Mouse (Mus musculus) hindbrain, embryonic 14.5 days (tissue): Measurements from ENCODE around the gene Polg2. TPM values are rescaled to one million over a fixed set of nuclear protein-coding genes. Genes with fewer than 3 reads are reported as not detected.

ENCODE experiments used
- ATAC-seq: fragments of 200-750 bp; cut with Nextera tagmentation; 2 replicates; pipeline ENCODE4 v1.8.0; 2017; ENCODE audit warnings: moderate number of reproducible peaks, mild to moderate bottlenecking, moderate TSS enrichment, moderate library complexity; ENCODE audit not compliant: low FRiP score
- DNase-seq: peaks from one replicate; pipeline ENCODE4 v3.0.0-alpha.2; 2015; ENCODE audit warnings: low spot score
- H3K27ac ChIP-seq: fragments of 300-500 bp; sonication (generic); 2 replicates; pipeline ENCODE4 v1.5.1; 2014; ENCODE audit warnings: mild to moderate bottlenecking, moderate library complexity
- H3K27me3 ChIP-seq: fragments of 300-500 bp; sonication (generic); 2 replicates; pipeline ENCODE4 v1.6.1; 2014; ENCODE audit warnings: mild to moderate bottlenecking, low read length, mixed read lengths; ENCODE audit not compliant: control insufficient read depth, insufficient read depth
- H3K36me3 ChIP-seq: fragments of 300-500 bp; sonication (generic); replicated peaks from 2 replicates; pipeline ENCODE4 v1.6.1; 2014; ENCODE audit not compliant: control insufficient read depth, insufficient read depth
- H3K4me1 ChIP-seq: fragments of 300-500 bp; sonication (generic); replicated peaks from 2 replicates; pipeline ENCODE4 v1.6.1; 2014; ENCODE audit warnings: antibody characterized with exemption, low read length, mixed read lengths; ENCODE audit not compliant: control insufficient read depth, insufficient read depth
- H3K4me2 ChIP-seq: fragments of 300-500 bp; sonication (generic); replicated peaks from 2 replicates; pipeline ENCODE4 v1.6.1; 2014; ENCODE audit warnings: mild to moderate bottlenecking, moderate library complexity
- H3K4me3 ChIP-seq: fragments of 300-500 bp; sonication (generic); replicated peaks from 2 replicates; pipeline ENCODE4 v1.5.1; 2014; ENCODE audit warnings: mild to moderate bottlenecking, low read length
- H3K9ac ChIP-seq: fragments of 300-500 bp; sonication (generic); 2 replicates; pipeline ENCODE4 v1.6.1; 2014
- H3K9me3 ChIP-seq: fragments of 300-500 bp; sonication (generic); 2 replicates; pipeline ENCODE4 v1.6.1; 2016; ENCODE audit warnings: low read length; ENCODE audit not compliant: control insufficient read depth
- WGBS: fragments of 180-500 bp; shearing (Covaris S2); extraction: QIAGEN DNeasy Blood & Tissue Kit; methylation state at CpG from one replicate; pipeline ENCODE4 v1.1.7; 2014; 5-methylcytosine and 5-hydroxymethylcytosine counted together
- polyA plus RNA-seq: library from polyadenylated mRNA; unstranded; fragments of >200 nt; fragmentation: Nextera tagmentation; extraction: Ambion mirVana; gene quantifications from 2 replicates; pipeline ENCODE4 v1.2.1, GENCODE M21; 2014

Polg2 gene
- polyA plus RNA-seq, 1 experiment from 2014 or later, result 9.7 TPM

DNA sequence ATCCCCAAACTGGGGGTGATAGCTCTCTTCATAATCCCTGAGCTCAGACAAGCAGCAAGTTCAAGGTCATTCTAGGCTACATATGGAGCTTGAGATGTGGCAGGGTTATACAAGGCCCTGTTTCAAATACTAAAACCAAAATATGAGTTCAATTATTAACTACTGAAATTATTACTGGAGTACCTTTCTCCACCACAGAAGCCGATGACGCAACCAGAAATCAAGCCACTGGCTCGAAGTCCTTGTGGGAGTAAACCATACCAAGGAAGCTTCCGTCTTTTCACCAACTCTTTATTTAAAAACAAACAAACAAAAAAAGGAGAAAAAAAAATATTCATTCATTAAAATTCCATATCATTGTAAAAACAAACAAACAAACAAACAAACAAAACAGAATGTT, 2.4 kb downstream of the Polg2 start:
- no peaks in the 10 kb centered on the region for H3K27me3 ChIP-seq
- peaks cover 69% of the 10 kb centered on the region for H3K36me3 ChIP-seq

GRCm38 (mm10) chr11:106773061-106773460, 6.3 kb downstream of the Polg2 start:
- Histone ChIP-seq H3K4me2 (no peak overlapping the region), H3K27me3 (no peaks in the 10 kb centered on the region), H3K4me1 (no peaks in the 10 kb centered on the region), H3K9ac (no peak overlapping the region), H3K4me3 (no peak overlapping the region), H3K9me3 (no peaks in the 10 kb centered on the region), H3K36me3 (peaks cover 79% of the 10 kb centered on the region), H3K27ac (no peak overlapping the region)
- no peak for ATAC-seq
- no peak for DNase-seq
- WGBS, result 92% methylated on average over 9 of the region's 9 CpGs

More for the DNA sequence above, 2.4 kb downstream of the Polg2 start:
- Histone ChIP-seq H3K9me3 (no peaks in the 10 kb centered on the region), H3K27ac (no peak overlapping the region), H3K4me2 (no peak overlapping the region), H3K4me1 (peaks cover 6% of the 10 kb centered on the region; the same call in 1 of the 2 replicates), H3K4me3 (no peak overlapping the region), H3K9ac (no peak overlapping the region)
- WGBS, result 96% methylated on average over 4 of the region's 4 CpGs
- ATAC-seq, result no peak
- no peak for DNase-seq

- no peaks in the 10 kb centered on the region for H3K27me3 ChIP-seq
- 98% methylated on average over 9 of the region's 9 CpGs for WGBS
- DNase-seq, result no peak
- no peak overlapping the region for H3K27ac ChIP-seq
- 0 out of 2 replicates have a peak, but pooled peaks cover 5% of the 10 kb centered on the region for H3K9me3 ChIP-seq
- H3K4me3 ChIP-seq, result no peak overlapping the region
- H3K9ac ChIP-seq, result no peak overlapping the region
- peaks cover 88% of the 10 kb centered on the region for H3K36me3 ChIP-seq
- ATAC-seq, result no peak
- H3K4me2 ChIP-seq, result no peak overlapping the region
- H3K4me1 ChIP-seq, result no peaks in the 10 kb centered on the region
These were observed 9.0 kb downstream of the Polg2 start for GRCm38 (mm10) chr11:106770195-106770974.

- H3K9me3 ChIP-seq, result 0 out of 2 replicates have a peak, but pooled peaks cover 5% of the 10 kb centered on the region
- no peak overlapping the region for H3K4me3 ChIP-seq
- peaks cover 59% of the 10 kb centered on the region for H3K36me3 ChIP-seq
These were observed 11.8 kb downstream of the Polg2 start for GRCm38 (mm10) chr11:106767516-106767915.

DNA sequence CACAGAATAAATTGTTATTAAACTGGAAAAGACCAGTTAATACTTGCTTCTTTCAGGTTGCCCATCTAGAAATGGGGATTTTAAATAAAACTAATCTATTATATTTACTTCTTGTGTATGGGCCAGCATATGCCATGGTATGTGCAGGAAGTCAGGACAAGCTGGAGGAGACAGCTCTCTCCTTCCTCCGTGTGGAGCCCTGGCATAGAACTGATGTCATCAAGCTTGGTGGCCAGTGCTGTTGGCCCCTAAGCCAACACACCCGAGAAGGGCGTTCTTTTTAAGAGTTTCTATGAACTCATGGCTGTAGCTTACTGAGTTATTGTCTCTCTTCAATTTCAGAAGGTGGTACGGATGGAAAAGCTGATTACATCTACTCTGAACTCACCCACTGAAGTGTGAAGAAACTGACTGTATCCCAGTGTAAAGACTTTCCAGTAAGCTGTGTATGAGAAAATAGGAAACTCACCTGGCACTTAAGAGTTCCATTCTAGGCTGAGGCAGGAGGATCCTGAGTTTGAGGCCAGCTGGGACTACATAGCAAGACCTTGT, 12.7 kb downstream of the Polg2 start:
- 0 out of 2 replicates have a peak, but pooled peaks cover 3% of the 10 kb centered on the region for H3K4me1 ChIP-seq
- ATAC-seq (no peak), DNase-seq (no peak)
- no peak overlapping the region for H3K4me3 ChIP-seq
- no peaks in the 10 kb centered on the region for H3K27me3 ChIP-seq
- H3K9ac ChIP-seq, result no peak overlapping the region
- H3K4me2 ChIP-seq, result no peak overlapping the region
- peaks cover 54% of the 10 kb centered on the region for H3K36me3 ChIP-seq
- no peak overlapping the region for H3K27ac ChIP-seq
- WGBS, result 92% methylated on average over 4 of the region's 4 CpGs
- H3K9me3 ChIP-seq, result 0 out of 2 replicates have a peak, but pooled peaks cover 5% of the 10 kb centered on the region

More at GRCm38 (mm10) chr11:106767516-106767915, 11.8 kb downstream of the Polg2 start:
- no peak overlapping the region for H3K4me2 ChIP-seq
- DNase-seq (no peak), ATAC-seq (no peak)
- no peak overlapping the region for H3K27ac ChIP-seq
- H3K4me1 ChIP-seq, result 0 out of 2 replicates have a peak, but pooled peaks cover 3% of the 10 kb centered on the region
- 96% methylated on average over 4 of the region's 4 CpGs for WGBS
- H3K9ac ChIP-seq, result no peak overlapping the region
- no peaks in the 10 kb centered on the region for H3K27me3 ChIP-seq

DNA sequence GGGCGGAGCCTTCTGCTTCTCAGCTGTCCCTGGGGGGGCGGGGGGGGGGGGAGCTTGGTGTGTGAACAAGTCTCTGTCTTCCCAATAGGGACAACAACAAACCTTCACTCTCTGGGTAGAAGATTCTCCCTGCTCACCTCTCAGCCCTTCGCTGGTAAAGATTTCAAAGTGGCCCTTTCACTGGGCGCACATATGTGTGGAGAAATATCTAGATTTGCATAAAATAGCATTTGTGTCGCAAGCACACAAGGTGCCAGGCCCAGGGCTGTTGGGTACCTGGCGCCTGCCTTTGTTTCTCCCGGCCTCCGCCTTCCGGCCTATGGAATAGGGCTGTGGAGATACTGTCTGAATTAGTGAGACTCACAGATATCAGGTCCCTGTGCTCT, 16.5 kb downstream of the Polg2 start:
- Histone ChIP-seq H3K4me2 (no peak overlapping the region), H3K4me1 (0 out of 2 replicates have a peak, but pooled peaks cover 3% of the 10 kb centered on the region), H3K9ac (no peak overlapping the region), H3K36me3 (peaks cover 17% of the 10 kb centered on the region), H3K4me3 (no peak overlapping the region), H3K9me3 (0 out of 2 replicates have a peak, but pooled peaks cover 4% of the 10 kb centered on the region), H3K27ac (no peak overlapping the region), H3K27me3 (no peaks in the 10 kb centered on the region)
- 76% methylated on average over 9 of the region's 9 CpGs for WGBS
- ATAC-seq, result no peak
- DNase-seq, result no peak

GRCm38 (mm10) chr11:106762139-106762799, 17.1 kb downstream of the Polg2 start:
- DNase-seq (no peak), ATAC-seq (no peak)
- no peak overlapping the region for H3K9ac ChIP-seq
- H3K36me3 ChIP-seq, result peaks cover 12% of the 10 kb centered on the region
- H3K4me2 ChIP-seq, result no peak overlapping the region
- H3K27me3 ChIP-seq, result no peaks in the 10 kb centered on the region
- 0 out of 2 replicates have a peak, but pooled peaks cover 3% of the 10 kb centered on the region for H3K4me1 ChIP-seq
- no peak overlapping the region for H3K27ac ChIP-seq
- no peaks in the 10 kb centered on the region for H3K9me3 ChIP-seq
- 48% methylated on average over 5 of the region's 5 CpGs for WGBS
- no peak overlapping the region for H3K4me3 ChIP-seq

DNA sequence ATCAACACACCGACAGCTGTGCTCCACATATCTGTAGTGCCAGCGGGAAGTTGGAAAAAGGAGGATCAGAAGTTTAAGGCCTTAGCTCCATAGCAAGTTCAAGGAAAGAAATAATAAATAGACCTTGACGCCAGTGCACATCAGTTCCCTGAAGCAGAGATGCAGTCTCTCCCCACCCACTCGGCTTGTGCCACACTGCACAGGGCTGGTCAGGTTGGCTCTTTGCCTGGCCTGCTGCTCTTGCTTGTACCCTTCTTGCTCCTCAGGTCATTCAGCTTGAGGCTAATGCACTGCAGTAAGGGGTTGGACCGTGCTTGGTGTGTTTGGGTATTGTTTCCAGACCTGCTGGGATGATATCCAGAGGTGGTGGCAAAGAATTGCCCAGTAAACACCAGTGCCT, 18.8 kb downstream of the Polg2 start:
- H3K9ac ChIP-seq, result no peak overlapping the region

DNA sequence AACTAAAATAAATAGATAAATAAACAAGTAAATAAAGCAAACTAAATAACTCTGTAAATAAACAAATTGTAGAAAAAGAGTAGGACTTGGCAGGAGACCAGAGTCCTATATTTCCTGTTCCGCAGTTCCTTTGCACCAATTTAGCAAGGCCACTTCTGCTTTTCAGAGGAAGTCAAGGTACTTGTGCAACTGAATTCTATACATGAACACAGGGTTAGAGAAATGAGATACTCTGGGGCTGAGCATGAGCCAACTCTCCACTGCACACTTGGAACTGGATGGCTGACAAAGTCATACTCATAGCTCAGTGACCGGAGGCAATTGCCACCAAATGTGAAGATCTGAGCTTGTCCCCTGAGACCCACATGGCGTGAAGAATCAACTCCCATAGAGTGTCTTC, 20.3 kb downstream of the Polg2 start:
- no peak for ATAC-seq
- no peaks in the 10 kb centered on the region for H3K36me3 ChIP-seq
- H3K9me3 ChIP-seq, result no peaks in the 10 kb centered on the region
- no peak overlapping the region for H3K4me3 ChIP-seq
- H3K27me3 ChIP-seq, result no peaks in the 10 kb centered on the region
- H3K9ac ChIP-seq, result no peak overlapping the region
- WGBS, result 96% methylated on average over 3 of the region's 3 CpGs
- no peak overlapping the region for H3K27ac ChIP-seq
- no peak overlapping the region for H3K4me2 ChIP-seq
- DNase-seq, result no peak
- 0 out of 2 replicates have a peak, but pooled peaks cover 3% of the 10 kb centered on the region for H3K4me1 ChIP-seq

More for the DNA sequence above, 18.8 kb downstream of the Polg2 start:
- H3K4me2 ChIP-seq, result no peak overlapping the region
- DNase-seq (no peak), ATAC-seq (no peak)
- 0 out of 2 replicates have a peak, but pooled peaks cover 3% of the 10 kb centered on the region for H3K4me1 ChIP-seq
- 93% methylated on average over 5 of the region's 5 CpGs for WGBS
- no peaks in the 10 kb centered on the region for H3K9me3 ChIP-seq
- H3K27me3 ChIP-seq, result no peaks in the 10 kb centered on the region
- H3K27ac ChIP-seq, result no peak overlapping the region
- H3K4me3 ChIP-seq, result no peak overlapping the region
- H3K36me3 ChIP-seq, result no peaks in the 10 kb centered on the region
